Mouse (Mus musculus): ENCODE data around the gene Camk1g. TPM values are rescaled to one million over a fixed set of nuclear protein-coding genes. Genes with fewer than 3 reads are reported as not detected.

Camk1g gene
- total RNA-seq, 1 experiment from 2014 or later: not detected

- ATAC-seq (replicated peaks; ENCODE audit: insufficient number of reproducible peaks, low FRiP score, low TSS enrichment, poor library complexity, severe bottlenecking): no peak
Observed at GRCm38 (mm10) chr1:193380877-193381276, 10.8 kb upstream of the Camk1g start.

DNA sequence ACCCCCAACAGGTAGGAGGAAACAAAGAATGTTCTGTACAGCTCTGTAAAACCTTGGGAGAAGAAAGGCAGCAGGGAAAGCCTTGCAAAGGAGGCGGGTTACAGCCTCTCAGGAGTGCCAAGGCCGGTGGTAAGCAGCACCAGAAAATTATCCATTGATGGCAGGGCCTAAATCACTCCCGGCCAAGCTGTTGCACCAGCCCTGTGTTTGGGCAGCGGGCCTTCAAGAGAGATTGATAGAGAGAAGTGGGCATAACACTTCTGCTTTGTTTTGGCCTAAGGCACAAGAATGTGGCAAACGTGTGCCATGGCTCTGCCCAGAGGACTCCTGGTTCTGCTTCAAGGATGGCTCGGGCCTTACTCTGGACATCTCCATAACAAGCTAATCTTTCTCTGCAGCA, 9.5 kb upstream of the Camk1g start:
- ATAC-seq (replicated peaks; ENCODE audit: insufficient number of reproducible peaks, low FRiP score, low TSS enrichment, poor library complexity, severe bottlenecking): no peak

- 0 out of 2 replicates have a peak, but pooled peaks have one; percentile 65 for ATAC-seq (replicated peaks; ENCODE audit: insufficient number of reproducible peaks, low FRiP score, low TSS enrichment, poor library complexity, severe bottlenecking)
Observed at GRCm38 (mm10) chr1:193376478-193377134, 6.5 kb upstream of the Camk1g start.

DNA sequence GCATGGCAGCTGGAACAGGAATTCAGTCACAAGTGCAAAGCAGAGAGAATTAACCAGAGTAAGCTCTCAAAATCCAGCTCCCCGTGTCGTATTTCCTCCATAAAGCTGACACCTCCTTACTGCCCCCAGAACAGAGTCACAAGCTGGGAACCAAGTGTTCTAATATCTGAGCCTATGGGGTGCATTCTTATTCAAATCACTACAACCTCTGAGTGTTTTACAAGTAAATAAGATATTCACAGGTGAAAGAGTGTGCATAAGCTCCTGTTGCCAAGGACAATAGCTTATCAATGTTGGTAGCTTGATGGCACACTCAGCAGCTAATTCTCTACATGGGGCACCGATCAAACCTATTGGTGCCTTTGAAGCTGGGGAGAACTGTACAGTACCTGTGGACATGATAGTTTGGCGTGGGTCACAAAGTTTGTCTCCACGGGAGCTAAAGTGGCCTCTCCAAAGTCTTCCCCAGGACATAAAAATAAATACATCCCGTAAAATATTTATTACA, 3.9 kb upstream of the Camk1g start:
- ATAC-seq (replicated peaks; ENCODE audit: insufficient number of reproducible peaks, low FRiP score, low TSS enrichment, poor library complexity, severe bottlenecking): no peak

DNA sequence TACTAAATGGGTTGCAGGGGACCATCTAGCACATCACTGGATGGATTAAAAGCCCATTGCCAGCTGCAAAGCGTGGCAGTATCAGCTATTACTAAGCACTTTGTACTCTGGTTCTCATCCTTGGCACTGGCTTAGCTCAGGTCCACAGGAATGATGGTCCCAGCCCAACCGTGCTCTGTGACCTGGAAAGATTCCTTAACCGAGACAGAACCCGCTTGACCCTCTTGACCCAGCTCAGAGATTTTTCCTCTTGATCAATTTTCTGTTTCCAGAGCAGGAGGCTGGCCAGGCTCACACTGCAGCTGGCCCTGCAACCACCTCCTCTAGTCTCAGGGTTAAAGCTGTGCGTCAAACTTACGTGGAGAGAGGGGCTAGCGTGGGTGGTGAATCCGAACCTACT, 1.0 kb downstream of the Camk1g start:
- ATAC-seq (replicated peaks; ENCODE audit: insufficient number of reproducible peaks, low FRiP score, low TSS enrichment, poor library complexity, severe bottlenecking): no peak

GRCm38 (mm10) chr1:193368055-193368454, 2.0 kb downstream of the Camk1g start:
- ATAC-seq (replicated peaks; ENCODE audit: insufficient number of reproducible peaks, low FRiP score, low TSS enrichment, poor library complexity, severe bottlenecking): no peak

GRCm38 (mm10) chr1:193363801-193364231, 6.3 kb downstream of the Camk1g start:
- peak; percentile 63 for ATAC-seq (replicated peaks; ENCODE audit: insufficient number of reproducible peaks, low FRiP score, low TSS enrichment, poor library complexity, severe bottlenecking)

- ATAC-seq (replicated peaks; ENCODE audit: insufficient number of reproducible peaks, low FRiP score, low TSS enrichment, poor library complexity, severe bottlenecking): no peak
Observed at GRCm38 (mm10) chr1:193362078-193362477, 8.0 kb downstream of the Camk1g start.

GRCm38 (mm10) chr1:193361181-193361580, 8.9 kb downstream of the Camk1g start:
- ATAC-seq (replicated peaks; ENCODE audit: insufficient number of reproducible peaks, low FRiP score, low TSS enrichment, poor library complexity, severe bottlenecking): no peak

- ATAC-seq (replicated peaks; ENCODE audit: insufficient number of reproducible peaks, low FRiP score, low TSS enrichment, poor library complexity, severe bottlenecking): no peak
Observed at GRCm38 (mm10) chr1:193359199-193359598, 10.9 kb downstream of the Camk1g start.

GRCm38 (mm10) chr1:193351583-193351982, 18.5 kb downstream of the Camk1g start:
- ATAC-seq (replicated peaks; ENCODE audit: insufficient number of reproducible peaks, low FRiP score, low TSS enrichment, poor library complexity, severe bottlenecking): no peak

DNA sequence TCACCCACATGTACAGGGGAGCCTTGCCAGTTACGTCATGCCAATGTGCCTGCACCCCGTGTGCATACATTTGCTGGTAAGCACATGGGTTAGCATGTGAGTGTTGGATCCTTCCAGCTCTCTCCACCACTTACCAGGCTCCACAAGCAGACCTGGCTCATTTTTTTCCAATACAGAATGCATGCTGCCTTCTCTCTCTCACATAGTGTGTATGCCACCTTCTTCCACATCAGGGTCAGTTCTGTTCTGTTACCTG, 19.6 kb downstream of the Camk1g start:
- ATAC-seq (replicated peaks; ENCODE audit: insufficient number of reproducible peaks, low FRiP score, low TSS enrichment, poor library complexity, severe bottlenecking): no peak

DNA sequence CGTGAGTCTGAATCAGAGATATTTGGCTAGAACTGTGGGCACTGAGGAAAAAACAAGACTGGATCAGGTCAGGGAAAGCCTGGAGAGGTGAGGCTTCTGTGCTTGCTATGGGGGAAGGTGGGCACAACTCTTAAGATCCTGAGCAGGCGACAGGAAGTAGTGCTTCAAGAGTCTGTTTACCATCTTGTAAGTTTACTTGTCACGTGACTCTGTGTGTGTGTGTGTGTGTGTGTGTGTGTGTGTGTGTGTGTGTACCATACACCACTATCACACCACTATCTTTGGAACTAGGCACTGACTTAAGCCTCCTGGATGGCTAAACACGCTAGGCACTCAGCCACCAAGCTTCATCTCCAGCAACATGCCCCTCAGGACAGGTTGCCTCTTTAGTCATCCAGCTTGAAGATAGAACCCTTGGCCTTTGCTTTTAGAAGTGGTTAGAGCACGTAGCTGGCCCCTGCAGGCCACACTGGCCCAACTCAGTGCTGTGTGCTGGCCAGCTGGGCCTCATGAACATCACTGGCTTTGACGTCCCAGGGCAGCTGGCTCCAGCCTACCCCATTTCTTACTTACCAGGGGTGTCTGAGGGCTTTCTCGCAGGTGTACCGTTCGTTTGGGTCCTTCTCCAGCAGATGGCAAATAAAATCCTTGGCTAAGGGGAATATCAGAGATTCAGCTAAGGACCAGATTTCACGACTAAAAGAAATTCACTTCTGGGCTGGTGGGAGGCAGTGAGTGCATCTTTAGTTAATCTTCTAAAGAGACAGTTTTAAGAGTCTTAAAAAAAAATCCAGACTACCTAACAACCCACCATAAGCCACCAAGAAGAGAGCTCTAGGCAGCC, 20.2 kb downstream of the Camk1g start:
- ATAC-seq (replicated peaks; ENCODE audit: insufficient number of reproducible peaks, low FRiP score, low TSS enrichment, poor library complexity, severe bottlenecking): no peak

DNA sequence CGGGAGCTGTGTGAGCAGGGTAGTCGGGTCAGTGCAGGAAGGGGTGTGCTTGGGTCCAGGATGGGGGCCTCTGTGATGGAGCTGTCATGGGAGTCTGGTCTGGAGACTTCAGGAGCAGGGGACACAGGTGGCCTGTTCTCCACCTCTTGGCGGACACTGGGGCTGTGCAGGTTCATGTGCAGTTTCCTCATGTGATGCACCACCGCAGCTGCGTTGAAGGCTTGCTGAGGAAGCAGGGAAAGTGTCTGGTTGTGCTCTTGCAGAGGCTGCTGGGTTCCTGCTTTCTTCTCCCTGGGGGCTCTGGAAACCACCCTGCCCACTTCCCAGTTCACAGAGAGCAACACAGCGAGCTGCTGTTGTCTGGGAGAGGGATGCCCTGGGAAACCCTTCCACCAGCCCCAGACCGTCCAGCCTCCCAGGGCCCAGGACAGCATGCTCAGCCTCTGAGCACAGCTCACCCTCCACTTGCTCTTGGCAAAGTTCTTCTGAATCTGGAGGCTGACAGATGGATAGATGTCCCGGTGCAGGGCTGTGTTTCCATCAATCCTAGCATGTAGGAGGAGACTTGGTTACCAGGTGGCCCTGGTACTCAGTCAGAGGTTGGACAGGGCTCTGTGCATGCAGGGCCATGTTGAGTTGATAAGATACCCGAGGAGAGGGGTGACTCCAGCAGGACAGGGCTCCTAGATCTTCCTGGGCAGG, 21.7 kb downstream of the Camk1g start:
- no peak for ATAC-seq (replicated peaks; ENCODE audit: insufficient number of reproducible peaks, low FRiP score, low TSS enrichment, poor library complexity, severe bottlenecking)

DNA sequence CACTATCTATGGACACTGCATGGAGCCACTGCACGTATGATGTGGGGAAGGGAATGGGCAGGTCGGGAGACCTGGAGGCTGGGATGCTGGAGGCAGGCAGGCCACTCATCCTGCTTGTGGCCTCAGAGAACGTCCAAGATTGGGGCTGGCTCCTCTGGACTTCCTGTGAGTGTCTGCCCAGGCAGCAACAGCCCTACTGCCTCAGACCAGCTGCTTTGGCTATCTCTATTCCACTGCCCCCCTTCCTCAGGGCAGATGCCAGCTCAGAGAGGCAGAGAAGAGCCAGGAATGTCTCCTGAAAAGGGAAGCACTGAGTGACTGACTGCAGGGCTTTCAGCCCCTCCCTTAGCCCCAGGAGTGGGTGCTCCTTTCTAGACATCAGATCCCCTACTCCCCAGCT, 23.2 kb downstream of the Camk1g start:
- no peak for ATAC-seq (replicated peaks; ENCODE audit: insufficient number of reproducible peaks, low FRiP score, low TSS enrichment, poor library complexity, severe bottlenecking)

- no peak for ATAC-seq (replicated peaks; ENCODE audit: insufficient number of reproducible peaks, low FRiP score, low TSS enrichment, poor library complexity, severe bottlenecking)
Observed at GRCm38 (mm10) chr1:193344976-193345375, 25.1 kb downstream of the Camk1g start.

DNA sequence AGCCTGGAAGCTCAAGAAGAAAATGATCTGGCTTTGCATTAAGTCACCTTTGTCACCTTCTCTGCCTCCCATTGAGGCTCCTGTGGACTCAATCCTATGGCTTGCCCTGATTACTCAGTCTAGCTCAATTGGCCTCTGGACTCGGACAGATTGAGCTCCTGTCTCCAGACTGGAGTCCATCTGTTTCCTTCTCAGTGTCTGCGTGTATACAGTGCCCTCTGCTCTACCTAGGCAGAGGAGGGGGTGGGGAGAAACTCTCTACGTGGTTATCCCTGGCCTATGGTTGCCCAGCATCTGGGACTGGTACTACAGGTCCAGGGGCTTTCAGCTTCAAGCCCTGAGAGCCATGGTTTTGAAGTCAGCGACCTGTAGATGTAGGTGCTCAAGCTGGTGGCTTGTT, 26.2 kb downstream of the Camk1g start:
- no peak for ATAC-seq (replicated peaks; ENCODE audit: insufficient number of reproducible peaks, low FRiP score, low TSS enrichment, poor library complexity, severe bottlenecking)

GRCm38 (mm10) chr1:193342198-193342946, 27.7 kb downstream of the Camk1g start:
- ATAC-seq (replicated peaks; ENCODE audit: insufficient number of reproducible peaks, low FRiP score, low TSS enrichment, poor library complexity, severe bottlenecking): no peak
